Mouse (Mus musculus) liver, postnatal 0 days (tissue): ENCODE results near the gene Lmo3. TPM values are rescaled to one million over a fixed set of nuclear protein-coding genes. Genes with fewer than 3 reads are reported as not detected.

Experiments
- ATAC-seq: fragments of 200-750 bp; cut with Nextera tagmentation; 2 replicates; pipeline ENCODE4 v1.8.0; 2017; ENCODE audit warnings: mild to moderate bottlenecking, moderate library complexity
- DNase-seq: peaks from one replicate; pipeline ENCODE4 v3.0.0-alpha.2; 2016
- H3K27ac ChIP-seq: fragments of 300-500 bp; sonication (generic); 2 replicates; pipeline ENCODE4 v1.5.1; 2014; ENCODE audit warnings: antibody characterized with exemption, moderate library complexity, mild to moderate bottlenecking, low read depth
- H3K27me3 ChIP-seq: fragments of 300-500 bp; sonication (generic); 2 replicates; pipeline ENCODE4 v1.6.1; 2014; ENCODE audit warnings: low read length, control low read depth, mixed read lengths; ENCODE audit not compliant: insufficient read depth
- H3K36me3 ChIP-seq: fragments of 300-500 bp; sonication (generic); replicated peaks from 2 replicates; pipeline ENCODE4 v1.6.1; 2014; ENCODE audit warnings: mild to moderate bottlenecking, control low read depth, low read length, moderate library complexity, mixed read lengths; ENCODE audit not compliant: insufficient read depth
- H3K4me1 ChIP-seq: fragments of 300-500 bp; sonication (generic); 2 replicates; pipeline ENCODE4 v1.6.1; 2014; ENCODE audit warnings: antibody characterized with exemption, mild to moderate bottlenecking, control low read depth; ENCODE audit not compliant: insufficient read depth
- H3K4me2 ChIP-seq: fragments of 300-500 bp; sonication (generic); 2 replicates; pipeline ENCODE4 v1.6.1; 2014; ENCODE audit warnings: low read depth, mild to moderate bottlenecking, low read length, moderate library complexity, mixed read lengths
- H3K4me3 ChIP-seq: fragments of 300-500 bp; sonication (generic); 2 replicates; pipeline ENCODE4 v1.5.1; 2014; ENCODE audit warnings: low read depth, low read length
- H3K9ac ChIP-seq: fragments of 300-500 bp; sonication (generic); replicated peaks from 2 replicates; pipeline ENCODE4 v1.6.1; 2014; ENCODE audit warnings: mild to moderate bottlenecking, moderate library complexity
- H3K9me3 ChIP-seq: fragments of 300-500 bp; sonication (generic); 2 replicates; pipeline ENCODE4 v1.6.1; 2016; ENCODE audit warnings: mild to moderate bottlenecking, control low read depth, low read length, mixed read lengths
- CTCF ChIP-seq: sonication (generic); IDR thresholded peaks from 2 replicates; pipeline ENCODE4 v1.5.1; 2016; ENCODE audit warnings: antibody characterized with exemption, low read depth
- EP300 ChIP-seq: IDR thresholded peaks from 2 replicates; pipeline ENCODE4 v1.6.1; 2016; ENCODE audit warnings: antibody characterized with exemption, low read depth, mild to moderate bottlenecking
- WGBS: fragments of 180-500 bp; shearing (Covaris S2); extraction: QIAGEN DNeasy Blood & Tissue Kit; methylation state at CpG from one replicate; pipeline ENCODE4 v1.1.7; 2014; ENCODE audit not compliant: insufficient replicate concordance; 5-methylcytosine and 5-hydroxymethylcytosine counted together
- polyA plus RNA-seq: library from polyadenylated mRNA; unstranded; fragments of >200 nt; fragmentation: Nextera tagmentation; extraction: Ambion mirVana; gene quantifications from 2 replicates; pipeline ENCODE4 v1.2.1, GENCODE M21; 2015

The Lmo3 gene
- polyA plus RNA-seq, 1 experiment from 2014 or later = not detected

DNA sequence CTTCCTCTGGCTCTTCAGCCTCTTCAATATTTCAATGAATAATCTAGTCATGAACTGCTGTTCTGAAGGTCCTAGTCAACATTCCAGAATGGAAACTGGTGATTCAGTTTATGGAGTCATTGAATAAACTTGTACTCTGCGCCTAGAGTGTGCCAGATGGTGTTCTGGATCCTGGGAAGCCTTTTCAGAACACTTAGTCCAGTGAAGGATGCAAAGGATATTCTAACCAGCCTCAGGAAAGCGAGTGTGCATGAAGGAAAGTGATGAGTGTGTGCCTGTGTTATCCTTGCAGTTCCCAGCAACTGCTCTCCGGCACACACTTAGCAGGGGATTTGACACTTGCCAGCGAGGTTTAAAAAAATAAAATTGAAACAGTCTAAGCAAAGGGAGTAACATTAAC is 245.9 kb downstream of the Lmo3 start:
- DNase-seq (no peak), ATAC-seq (no peak)
- Histone ChIP-seq H3K9ac (no peak overlapping the region), H3K4me2 (no peak overlapping the region), H3K9me3 (no peaks in the 10 kb centered on the region), H3K27me3 (no peaks in the 10 kb centered on the region), H3K4me3 (no peak overlapping the region), H3K27ac (no peak overlapping the region), H3K36me3 (no peaks in the 10 kb centered on the region), H3K4me1 (no peaks in the 10 kb centered on the region)
- no peak for TF ChIP-seq EP300
- no peak for TF ChIP-seq CTCF
- 59% methylated on average over 4 of the region's 4 CpGs for WGBS

DNA sequence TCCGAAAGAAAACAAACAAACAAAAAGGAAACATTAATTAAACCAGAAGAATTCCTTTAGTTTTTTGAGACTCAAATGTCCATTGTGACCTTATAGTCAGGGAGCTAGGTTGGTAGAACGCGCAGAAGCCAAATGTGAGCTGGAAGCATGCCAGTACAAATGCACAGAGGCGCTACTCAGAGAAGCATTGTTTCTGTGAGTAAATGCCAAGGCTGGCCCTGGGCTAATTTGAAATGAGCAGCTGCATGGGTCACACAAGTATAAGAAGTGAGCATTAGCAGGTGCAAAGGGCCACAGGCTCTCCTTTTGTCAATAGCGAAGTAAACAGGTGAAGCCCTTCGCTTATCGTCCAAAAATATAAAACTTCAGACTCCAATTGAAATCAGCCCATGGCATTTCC is 247.8 kb downstream of the Lmo3 start:
- no peaks in the 10 kb centered on the region for H3K27me3 ChIP-seq
- H3K36me3 ChIP-seq = no peaks in the 10 kb centered on the region
- no peak for ATAC-seq
- WGBS = 81% methylated on average over 7 of the region's 7 CpGs
- DNase-seq = no peak
- H3K4me2 ChIP-seq = no peak overlapping the region
- H3K9ac ChIP-seq = no peak overlapping the region
- no peak for TF ChIP-seq CTCF
- TF ChIP-seq EP300 = no peak
- no peak overlapping the region for H3K27ac ChIP-seq
- H3K9me3 ChIP-seq = no peaks in the 10 kb centered on the region
- no peak overlapping the region for H3K4me3 ChIP-seq
- no peaks in the 10 kb centered on the region for H3K4me1 ChIP-seq

DNA sequence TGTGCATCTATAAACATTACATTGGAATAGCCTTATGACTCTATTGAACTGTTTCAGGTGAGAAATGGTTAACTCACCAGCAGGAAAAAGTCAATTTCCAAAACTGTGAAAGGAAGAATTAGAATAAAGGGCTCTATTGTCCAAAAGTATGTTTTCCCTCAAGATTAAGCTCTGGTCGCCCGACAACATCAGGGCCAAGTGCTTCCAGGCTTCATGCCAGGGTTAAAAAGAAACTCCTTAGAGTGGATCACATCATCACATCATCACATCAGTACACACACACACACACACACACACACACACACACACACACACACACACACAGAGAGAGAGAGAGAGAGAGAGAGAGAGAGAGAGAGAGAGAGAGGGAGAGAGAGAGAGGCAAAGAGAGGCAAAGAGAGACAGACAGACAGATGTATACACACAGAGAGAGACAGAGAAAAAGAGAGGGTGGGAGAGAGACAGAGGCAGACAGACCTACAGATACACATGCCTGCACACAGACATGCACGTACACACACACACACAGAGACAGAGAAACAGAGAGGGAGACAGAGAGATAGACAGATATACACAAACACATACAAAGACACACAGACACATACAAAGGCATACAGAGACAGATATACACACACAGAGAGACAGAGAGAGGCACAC is 255.9 kb downstream of the Lmo3 start:
- TF ChIP-seq CTCF (no peak), EP300 (no peak)
- ATAC-seq = no peak
- Histone ChIP-seq H3K4me2 (no peak overlapping the region), H3K27me3 (no peaks in the 10 kb centered on the region), H3K36me3 (no peaks in the 10 kb centered on the region), H3K4me3 (no peak overlapping the region), H3K9me3 (no peaks in the 10 kb centered on the region), H3K4me1 (no peaks in the 10 kb centered on the region), H3K9ac (no peak overlapping the region), H3K27ac (no peak overlapping the region)
- 54% methylated on average over 3 of the region's 3 CpGs for WGBS
- DNase-seq = no peak

DNA sequence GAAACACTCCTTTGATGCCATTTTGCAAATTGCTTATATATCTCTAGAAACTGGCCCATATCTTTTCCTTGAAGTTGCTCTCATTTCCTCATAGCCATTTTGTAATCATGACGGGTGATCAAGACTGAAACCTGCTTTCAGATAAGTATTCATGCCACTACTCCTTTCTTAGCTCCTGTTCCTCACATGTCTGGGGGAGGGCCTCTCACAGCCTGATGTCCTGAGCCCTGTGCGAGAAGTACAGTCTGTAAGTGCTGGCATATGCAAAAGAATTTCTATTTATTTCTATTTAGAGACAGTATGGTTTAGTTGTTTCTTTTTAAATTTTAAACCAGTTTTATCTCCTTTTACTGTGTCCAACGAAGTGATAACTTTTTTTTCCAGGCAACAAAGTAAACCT is 256.6 kb downstream of the Lmo3 start:
- ATAC-seq = no peak

DNA sequence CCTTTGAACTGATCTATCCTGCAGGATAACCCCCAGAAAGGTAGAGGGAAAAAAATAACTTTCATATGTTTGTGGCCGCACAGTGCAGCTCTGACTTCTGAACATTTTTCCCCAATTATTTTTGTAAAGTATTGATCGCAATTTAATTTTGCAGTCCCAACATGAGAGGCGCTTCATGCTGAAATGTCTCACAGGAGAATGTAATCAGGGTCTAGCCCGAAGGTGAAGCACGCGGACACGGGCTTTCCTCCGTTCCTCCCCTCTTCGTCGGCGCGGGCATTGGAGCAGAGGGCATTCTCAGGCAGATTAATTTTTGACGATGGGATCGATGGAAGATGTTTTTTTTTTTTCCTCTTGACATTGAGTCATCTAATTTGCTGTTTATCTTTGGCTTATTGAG is 258.4 kb downstream of the Lmo3 start:
- ATAC-seq (no peak), DNase-seq (no peak)
- H3K9ac ChIP-seq = no peak overlapping the region
- H3K4me1 ChIP-seq = no peaks in the 10 kb centered on the region
- no peak overlapping the region for H3K4me2 ChIP-seq
- H3K27ac ChIP-seq = no peak overlapping the region
- H3K4me3 ChIP-seq = no peak overlapping the region
- H3K36me3 ChIP-seq = no peaks in the 10 kb centered on the region
- TF ChIP-seq EP300 (no peak), CTCF (no peak)
- 84% methylated on average over 14 of the region's 14 CpGs for WGBS
- H3K27me3 ChIP-seq = no peaks in the 10 kb centered on the region
- H3K9me3 ChIP-seq = no peaks in the 10 kb centered on the region

More for the DNA sequence above, 256.6 kb downstream of the Lmo3 start:
- Histone ChIP-seq H3K4me2 (no peak overlapping the region), H3K27me3 (no peaks in the 10 kb centered on the region), H3K4me3 (no peak overlapping the region), H3K27ac (no peak overlapping the region), H3K9me3 (no peaks in the 10 kb centered on the region), H3K4me1 (no peaks in the 10 kb centered on the region), H3K36me3 (no peaks in the 10 kb centered on the region), H3K9ac (no peak overlapping the region)
- 59% methylated on average over 3 of the region's 3 CpGs for WGBS
- TF ChIP-seq EP300 (no peak), CTCF (no peak)
- DNase-seq = no peak

DNA sequence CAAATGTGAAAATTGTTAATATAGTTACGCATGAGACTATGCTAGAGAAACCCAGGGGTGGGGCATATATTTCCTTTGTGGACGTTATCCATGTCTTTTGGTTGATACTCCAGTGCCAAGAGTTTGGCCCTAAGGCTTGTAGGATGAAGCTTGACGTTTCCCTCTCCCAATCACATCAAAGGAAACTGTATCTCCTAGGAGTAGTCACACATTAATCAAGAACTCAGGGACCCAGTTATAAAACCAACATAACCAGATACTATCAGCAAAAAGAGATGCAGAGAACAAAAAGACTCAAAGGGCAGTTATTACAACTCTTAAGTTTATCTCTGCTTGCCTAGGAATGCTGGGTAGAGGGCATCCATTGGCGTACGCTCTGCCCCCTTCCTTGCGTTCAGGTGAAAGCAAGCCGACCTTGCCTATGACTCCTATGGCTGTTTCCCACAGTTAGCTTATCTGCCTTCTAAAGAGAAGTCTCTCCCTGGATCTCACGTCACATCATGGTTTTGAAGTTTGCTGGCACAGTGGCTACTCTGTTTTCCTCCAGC is 261.5 kb downstream of the Lmo3 start:
- no peaks in the 10 kb centered on the region for H3K9me3 ChIP-seq
- DNase-seq (no peak), ATAC-seq (no peak)
- H3K9ac ChIP-seq = no peak overlapping the region
- H3K4me3 ChIP-seq = no peak overlapping the region
- 70% methylated on average over 8 of the region's 8 CpGs for WGBS
- H3K27me3 ChIP-seq = no peaks in the 10 kb centered on the region
- TF ChIP-seq CTCF = no peak
- no peak overlapping the region for H3K4me2 ChIP-seq
- H3K36me3 ChIP-seq = no peaks in the 10 kb centered on the region
- H3K4me1 ChIP-seq = no peaks in the 10 kb centered on the region
- H3K27ac ChIP-seq = no peak overlapping the region

Other genes with a start within 250 kb of the Lmo3 start
- gene Igbp1b, start 76.6 kb upstream of the Lmo3 start, polyA plus RNA-seq = not detected in 2 replicates